Mouse (Mus musculus): ENCODE measurements around the gene Ros1.

DNA sequence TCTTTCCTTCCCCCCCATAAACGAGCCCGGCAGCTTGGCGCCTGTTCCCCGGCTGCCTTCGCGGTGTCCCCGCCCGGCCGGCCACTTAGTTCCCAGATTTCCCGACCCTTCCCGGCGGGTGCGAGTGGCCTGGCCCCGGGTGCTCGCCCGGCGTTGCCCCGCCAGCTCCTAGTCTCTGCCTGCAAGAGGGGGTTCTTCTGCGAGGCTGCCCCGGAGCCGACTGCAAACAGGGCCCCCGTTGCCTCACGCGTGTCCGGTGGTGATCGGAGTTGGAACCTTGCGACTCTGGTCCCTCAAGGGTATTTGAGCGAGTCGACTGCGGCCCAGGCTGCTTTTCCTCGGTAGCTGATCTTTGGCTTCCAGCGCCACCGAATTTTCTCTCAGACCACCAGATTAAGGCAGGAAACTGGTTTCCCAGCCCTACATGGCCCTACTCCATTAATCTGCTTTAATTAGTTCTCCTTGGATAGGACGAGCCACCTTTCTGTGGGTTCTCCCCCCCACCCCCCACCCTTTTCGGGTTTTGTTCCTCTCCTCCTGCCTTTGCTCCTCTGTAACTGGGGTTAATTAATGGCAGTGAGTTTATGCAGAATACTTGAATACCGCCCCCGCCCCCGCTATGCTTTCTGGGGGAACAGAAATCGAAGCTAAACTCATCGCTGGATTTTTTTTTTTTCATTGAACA lies 39.1 kb upstream of the Ros1 start:
- no peak for TF ChIP-seq CTCF (conservative IDR thresholded peaks at IDR 0.05; ENCODE audit: low read length)
- TF ChIP-seq POU5F1 (IDR thresholded peaks at IDR 0.05; ENCODE audit: borderline replicate concordance, low read length), result no peak

All from E14TG2a.4 (cell line).